8 mouse cellular contexts compared by ENCODE assay signal in the genomic region with DNA sequence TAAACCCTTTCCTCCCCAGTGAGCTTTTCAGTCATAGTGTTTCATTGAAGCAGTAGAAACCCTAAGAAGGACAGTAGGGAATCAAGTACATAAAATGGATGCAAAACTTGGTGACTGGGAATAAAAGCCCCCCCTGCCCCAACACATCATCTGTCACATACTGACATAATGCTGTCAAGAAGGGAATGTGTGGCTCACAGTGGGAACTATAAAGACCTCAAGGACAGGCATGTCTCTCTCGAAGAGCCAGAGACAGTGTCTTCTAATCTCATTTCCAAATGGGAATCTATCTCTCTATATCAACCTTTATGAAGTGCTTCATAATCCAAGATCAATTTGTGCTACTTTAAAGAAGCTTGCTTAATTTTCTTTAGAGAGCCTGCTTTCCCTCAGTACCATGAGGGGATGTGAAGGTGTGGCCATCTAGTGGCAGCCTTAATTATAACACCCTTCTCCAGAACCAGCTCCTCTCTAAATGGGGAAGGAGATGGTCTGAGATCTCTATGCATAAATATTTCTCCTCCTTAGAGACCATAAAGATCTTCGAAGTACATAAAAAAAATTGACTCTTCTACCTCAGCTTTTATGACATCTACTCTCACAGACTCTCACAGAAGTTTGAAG.
DNase-seq lines count a peak whose midpoint lies in the region; ATAC-seq and TF ChIP-seq lines count a peak whose summit lies in the region.

No protein-coding gene starts in this region.

- no peaks in the 10 kb centered on the region for H3K9me3 ChIP-seq in midbrain, postnatal 0 days (ENCODE audit: low read length)

- H3K4me2 ChIP-seq in midbrain, postnatal 0 days (ENCODE audit: low read depth, low read length, poor library complexity, severe bottlenecking), result no peak overlapping the region

- intact Hi-C loops in left cerebral cortex, postnatal 25 days (cut with DNase I), result loop anchor here (5.0 to 10.0 kb wide), 2 partner anchors 1423 to 1905 kb away; partner anchors contain the start of gene Man1a

- 23% methylated on average over 2 of the region's 2 CpGs for WGBS in midbrain, postnatal 0 days

- TF ChIP-seq CTCF in midbrain, postnatal 0 days (IDR thresholded peaks at IDR 0.05), result peak; percentile 96

- H3K36me3 ChIP-seq in midbrain, postnatal 0 days (ENCODE audit: insufficient read depth, low read length), result no peaks in the 10 kb centered on the region

- H3K4me1 ChIP-seq in midbrain, postnatal 0 days (ENCODE audit: insufficient read depth, low read length), result no peaks in the 10 kb centered on the region

- DNase-seq in testis, postnatal 10 days (ENCODE audit: low spot score), result peak; percentile 52
- DNase-seq in testis, postnatal 14 days (ENCODE audit: low spot score), result no peak
- DNase-seq in c-Kit-positive CD71-positive TER-119-positive erythroid progenitor cells, embryonic 14.5 days (ENCODE audit: low spot score), result peak; percentile 3
- peak; percentile 66 to 76 for DNase-seq in left cerebral cortex, postnatal 25 days (ENCODE audit: low spot score in 2 of 2)
- peak; percentile 79 for DNase-seq in midbrain, postnatal 0 days (ENCODE audit: low spot score)
- peak; percentile 33 for DNase-seq in thymus, postnatal 4 days

- peak; percentile 99 for ATAC-seq in frontal cortex, adult (ENCODE audit: low TSS enrichment)
- ATAC-seq in inflammation-experienced regulatory T-cells, adult 6 months, result peak; percentile 67
- peak; percentile 68 for ATAC-seq in midbrain, postnatal 0 days (ENCODE audit: low FRiP score)

- H3K27ac ChIP-seq in midbrain, postnatal 0 days (ENCODE audit: low read depth, low read length), result no peak overlapping the region

- H3K27me3 ChIP-seq in midbrain, postnatal 0 days (ENCODE audit: insufficient read depth, low read length), result no peaks in the 10 kb centered on the region

- H3K4me3 ChIP-seq in midbrain, postnatal 0 days (ENCODE audit: low read depth, low read length), result no peak overlapping the region

- H3K9ac ChIP-seq in midbrain, postnatal 0 days (replicated peaks; ENCODE audit: low read length, poor library complexity, severe bottlenecking), result no peak overlapping the region
